Mouse (Mus musculus) heart, embryonic 16.5 days (tissue): ENCODE results near the gene Slc12a6. TPM values are rescaled to one million over a fixed set of nuclear protein-coding genes. Genes with fewer than 3 reads are reported as not detected.
A peak's percentile ranks its signal among the peaks of the same experiment; 100 is the strongest.

Experiments
- ATAC-seq: fragments of 200-750 bp; cut with Nextera tagmentation; replicated peaks from 2 replicates; pipeline ENCODE4 v1.8.0; 2017; ENCODE audit warnings: moderate number of reproducible peaks; ENCODE audit not compliant: insufficient read depth, low FRiP score; ENCODE audit errors: extremely low read depth
- H3K27ac ChIP-seq: fragments of 300-500 bp; sonication (generic); 2 replicates; pipeline ENCODE4 v1.5.1; 2014; ENCODE audit warnings: mild to moderate bottlenecking, low read length, control low read depth, moderate library complexity
- H3K27me3 ChIP-seq: fragments of 300-500 bp; sonication (generic); 2 replicates; pipeline ENCODE4 v1.6.1; 2014; ENCODE audit warnings: low read length, mixed read lengths; ENCODE audit not compliant: control insufficient read depth, insufficient read depth
- H3K36me3 ChIP-seq: fragments of 300-500 bp; sonication (generic); 2 replicates; pipeline ENCODE4 v1.6.1; 2014; ENCODE audit not compliant: control insufficient read depth, insufficient read depth
- H3K4me1 ChIP-seq: fragments of 300-500 bp; sonication (generic); 2 replicates; pipeline ENCODE4 v1.6.1; 2014; ENCODE audit warnings: low read length, mixed read lengths; ENCODE audit not compliant: control insufficient read depth, insufficient read depth
- H3K4me2 ChIP-seq: fragments of 300-500 bp; sonication (generic); 2 replicates; pipeline ENCODE4 v1.6.1; 2014; ENCODE audit warnings: low read depth, mild to moderate bottlenecking, control low read depth, low read length
- H3K4me3 ChIP-seq: fragments of 300-500 bp; sonication (generic); 2 replicates; pipeline ENCODE4 v1.5.1; 2014; ENCODE audit warnings: mild to moderate bottlenecking, control low read depth, low read length
- H3K9ac ChIP-seq: fragments of 300-500 bp; sonication (generic); 2 replicates; pipeline ENCODE4 v1.6.1; 2014; ENCODE audit warnings: low read length, control low read depth
- H3K9me3 ChIP-seq: fragments of 300-500 bp; sonication (generic); replicated peaks from 2 replicates; pipeline ENCODE4 v1.6.1; 2016; ENCODE audit warnings: low read length; ENCODE audit not compliant: control insufficient read depth
- WGBS: fragments of 180-500 bp; shearing (Covaris S2); extraction: QIAGEN DNeasy Blood & Tissue Kit; methylation state at CpG from one replicate; pipeline ENCODE4 v1.1.7; 2014; 5-methylcytosine and 5-hydroxymethylcytosine counted together
- polyA plus RNA-seq: library from polyadenylated mRNA; unstranded; fragments of >200 nt; fragmentation: Nextera tagmentation; extraction: Ambion mirVana; gene quantifications from 2 replicates; pipeline ENCODE4 v1.2.1, GENCODE M21; 2015

Slc12a6 gene
- polyA plus RNA-seq, 1 experiment from 2014 or later: 10.1 TPM

DNA sequence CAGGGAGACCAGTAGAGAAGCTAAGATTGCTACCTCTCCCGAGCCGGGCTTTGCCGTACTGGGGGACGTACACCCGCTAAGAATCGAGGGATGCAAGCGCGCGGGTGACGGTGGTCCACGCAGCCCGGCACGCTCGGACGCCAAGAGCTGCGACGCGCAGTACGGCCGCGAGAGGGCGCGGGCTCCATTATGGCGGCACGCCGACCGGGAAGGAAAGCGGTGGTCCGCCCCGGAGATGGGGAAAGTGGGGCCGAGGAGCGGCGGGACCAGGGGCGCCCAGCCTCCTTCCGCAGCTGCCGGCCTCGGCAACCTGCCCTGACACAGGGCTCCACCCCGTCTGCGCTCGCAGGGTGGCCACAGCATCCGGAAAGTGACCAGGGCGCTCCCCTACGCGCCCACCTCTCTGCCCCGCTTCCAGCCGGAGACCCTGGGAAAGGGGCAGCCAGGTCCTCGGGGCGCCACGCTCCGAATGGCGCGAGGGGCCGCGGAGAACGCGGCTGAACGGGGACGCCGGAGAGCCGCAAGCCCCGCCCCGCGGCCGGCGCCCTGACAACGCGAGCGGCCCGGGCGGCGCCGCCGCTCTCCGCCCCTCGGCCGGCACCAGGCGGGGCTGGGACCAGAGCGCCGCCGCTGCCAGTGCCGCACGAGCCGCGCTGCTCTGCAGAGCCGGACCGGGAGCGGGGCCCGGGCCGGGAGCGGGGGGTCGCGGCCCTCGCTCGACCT lies 26.3 kb upstream of the Slc12a6 start, which contains the start of gene Lpcat4:
TSS of gene Lpcat4 (plus strand) at position 257 of the 723 bp plus-strand sequence.
- peak within 1 kb of the TSS; percentile 99 for H3K4me2 ChIP-seq
- under 1% methylated on average over 92 of the region's 94 CpGs for WGBS

DNA sequence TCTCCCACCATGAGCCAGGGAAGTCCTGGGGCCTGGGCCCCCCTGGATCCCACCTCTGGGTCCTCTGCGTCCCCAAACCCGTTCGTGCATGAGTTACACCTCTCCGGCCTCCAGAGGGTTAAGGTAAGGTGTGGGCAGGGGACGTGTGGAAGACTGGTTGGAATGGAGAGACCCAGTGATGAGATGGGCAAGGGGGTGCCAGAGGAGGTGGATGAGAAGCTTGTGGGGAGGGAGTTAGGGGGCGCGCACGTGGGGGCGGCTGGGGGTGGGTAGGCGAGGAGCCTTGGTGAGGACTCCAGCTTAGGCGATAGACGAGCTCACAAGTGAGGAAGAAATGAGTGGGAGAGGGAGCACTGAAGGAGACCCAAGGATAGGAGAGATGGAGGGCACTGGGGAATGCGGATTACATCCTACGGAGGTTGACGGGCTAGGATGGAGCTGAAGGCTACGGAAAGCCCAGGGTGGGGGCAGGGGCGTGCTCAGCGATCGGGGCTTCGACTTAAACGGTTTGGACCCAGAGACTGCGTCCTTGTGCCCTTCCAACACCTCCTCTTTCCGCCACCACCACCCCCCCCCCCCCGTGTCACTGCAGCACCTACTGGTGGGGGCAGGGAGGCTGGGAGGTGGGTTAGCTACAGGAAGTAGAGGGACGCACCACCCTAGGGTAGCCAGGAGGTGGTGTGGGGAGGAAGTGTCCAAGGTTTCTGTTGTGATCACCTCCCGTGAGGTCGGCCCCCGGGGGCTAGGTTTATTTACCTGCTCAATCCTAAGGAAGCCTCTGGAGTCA lies 25.5 kb upstream of the Slc12a6 start:
- H3K4me1 ChIP-seq: peaks cover 15% of the 10 kb centered on the region
- H3K4me2 ChIP-seq: peak overlapping the region; percentile 99
- ATAC-seq: peak; percentile 34; the same call in 1 of the 2 replicates
- H3K9ac ChIP-seq: peak overlapping the region; percentile 85
- H3K27ac ChIP-seq: peak overlapping the region; percentile 84; the same call in 1 of the 2 replicates
- H3K9me3 ChIP-seq: no peaks in the 10 kb centered on the region
- H3K27me3 ChIP-seq: no peaks in the 10 kb centered on the region
- WGBS: 1% methylated on average over 23 of the region's 28 CpGs
- peak overlapping the region; percentile 85 for H3K4me3 ChIP-seq
- H3K36me3 ChIP-seq: no peaks in the 10 kb centered on the region

More for the DNA sequence above, 26.3 kb upstream of the Slc12a6 start, which contains the start of gene Lpcat4:
- H3K27me3 ChIP-seq: no peaks in the 10 kb centered on the region
- H3K9ac ChIP-seq: peak within 1 kb of the TSS; percentile 85
- peak within 1 kb of the TSS; percentile 85 for H3K4me3 ChIP-seq
- H3K27ac ChIP-seq: peak within 1 kb of the TSS; percentile 84
- no peaks in the 10 kb centered on the region for H3K9me3 ChIP-seq
- peak; percentile 89 for ATAC-seq
- H3K36me3 ChIP-seq: no peaks in the 10 kb centered on the region
- peaks cover 15% of the 10 kb centered on the region for H3K4me1 ChIP-seq

DNA sequence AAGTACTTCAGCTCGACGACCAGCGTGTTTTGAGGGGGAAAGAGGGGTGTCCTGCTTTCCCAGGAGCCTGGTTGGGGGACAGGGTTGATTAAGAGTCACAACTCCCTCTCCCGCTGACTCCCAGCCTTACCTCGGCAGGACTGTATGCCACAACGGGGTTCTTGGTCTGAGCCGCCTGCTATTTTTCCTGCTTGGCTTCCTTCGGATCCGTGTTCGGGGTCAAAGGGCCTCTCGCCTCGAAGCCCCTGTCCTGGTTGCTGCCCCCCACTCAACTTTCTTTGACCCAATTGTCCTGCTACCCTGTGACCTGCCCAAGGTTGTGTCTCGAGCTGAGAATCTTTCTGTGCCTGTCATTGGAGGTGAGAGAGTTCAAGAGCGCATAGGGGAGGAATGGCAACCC lies 23.8 kb upstream of the Slc12a6 start:
- no peak overlapping the region for H3K27ac ChIP-seq
- no peak overlapping the region for H3K4me3 ChIP-seq
- H3K36me3 ChIP-seq: 0 out of 2 replicates have a peak, but pooled peaks cover 3% of the 10 kb centered on the region
- peaks cover 15% of the 10 kb centered on the region for H3K4me1 ChIP-seq
- no peak for ATAC-seq
- H3K4me2 ChIP-seq: no peak overlapping the region
- 75% methylated on average over 14 of the region's 14 CpGs for WGBS
- no peak overlapping the region for H3K9ac ChIP-seq
- no peaks in the 10 kb centered on the region for H3K27me3 ChIP-seq
- no peaks in the 10 kb centered on the region for H3K9me3 ChIP-seq

DNA sequence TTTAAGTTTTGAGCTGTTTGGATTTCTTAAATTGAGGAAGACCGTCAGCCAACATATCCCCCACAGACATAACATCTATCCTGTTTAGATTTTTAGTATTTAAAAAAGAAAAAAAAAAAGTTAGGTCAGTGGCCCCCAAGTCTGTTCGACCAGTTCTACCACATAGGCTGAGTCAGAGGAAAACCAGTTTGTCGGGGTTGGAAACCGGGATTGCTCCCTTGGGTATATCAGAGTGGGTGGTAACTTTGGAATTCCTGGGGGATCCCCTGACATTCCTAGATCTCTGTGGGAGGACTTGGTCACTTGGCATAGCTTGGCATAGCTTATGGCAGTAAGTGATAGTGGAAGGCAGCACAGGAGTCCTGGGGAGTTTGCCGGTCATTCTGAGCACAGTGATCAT lies 20.3 kb upstream of the Slc12a6 start:
- Histone ChIP-seq H3K4me3 (no peak overlapping the region), H3K9me3 (no peaks in the 10 kb centered on the region), H3K4me2 (no peak overlapping the region), H3K4me1 (peaks cover 7% of the 10 kb centered on the region), H3K36me3 (0 out of 2 replicates have a peak, but pooled peaks cover 3% of the 10 kb centered on the region), H3K27ac (no peak overlapping the region), H3K27me3 (no peaks in the 10 kb centered on the region), H3K9ac (no peak overlapping the region)
- WGBS: 81% methylated on average over 5 of the region's 5 CpGs
- no peak for ATAC-seq

DNA sequence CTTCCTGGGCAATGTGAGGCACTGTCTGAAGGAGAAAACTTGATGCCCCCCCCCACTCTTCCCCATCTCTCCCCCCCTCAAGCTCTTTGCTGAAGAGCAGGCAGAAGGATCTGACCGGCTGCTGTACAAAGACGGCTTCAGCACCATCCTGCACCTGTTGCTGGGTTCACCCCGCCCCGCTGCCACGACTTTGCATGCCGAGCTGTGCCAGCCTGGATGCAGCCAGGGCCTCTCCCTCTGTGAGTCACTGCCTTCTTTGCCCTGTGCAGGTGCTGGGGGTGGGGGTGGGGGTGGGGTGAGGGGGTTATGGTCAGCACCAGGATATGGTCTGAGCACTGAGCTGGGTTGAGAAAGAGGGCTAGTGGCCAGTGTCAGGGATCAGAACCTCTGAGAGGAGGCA lies 19.4 kb upstream of the Slc12a6 start:
- no peak for ATAC-seq

DNA sequence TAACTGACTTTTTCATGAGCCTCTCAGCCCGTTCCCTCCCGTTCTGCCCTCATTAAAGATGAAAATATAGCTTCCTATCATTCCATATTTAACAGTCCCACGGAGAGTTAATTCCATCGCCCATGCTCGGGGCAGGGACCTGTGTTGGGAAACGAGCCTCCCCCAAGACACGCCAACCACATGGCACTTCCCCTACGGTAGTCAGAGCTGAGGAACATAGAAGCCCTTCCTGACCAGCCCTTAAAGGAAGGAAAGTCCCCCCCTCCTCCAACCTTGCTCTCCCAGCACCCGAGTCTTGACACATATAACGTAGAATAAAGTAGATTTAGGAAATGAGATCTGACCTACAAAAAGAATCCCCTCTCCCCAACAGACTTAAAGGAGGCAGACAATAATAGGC lies 18.3 kb upstream of the Slc12a6 start:
- H3K4me2 ChIP-seq: no peak overlapping the region
- H3K27me3 ChIP-seq: no peaks in the 10 kb centered on the region
- no peak overlapping the region for H3K27ac ChIP-seq
- ATAC-seq: no peak
- H3K4me1 ChIP-seq: no peaks in the 10 kb centered on the region
- no peaks in the 10 kb centered on the region for H3K9me3 ChIP-seq
- 80% methylated on average over 10 of the region's 10 CpGs for WGBS
- no peak overlapping the region for H3K4me3 ChIP-seq
- no peak overlapping the region for H3K9ac ChIP-seq
- H3K36me3 ChIP-seq: 0 out of 2 replicates have a peak, but pooled peaks cover 3% of the 10 kb centered on the region

More for the DNA sequence above, 19.4 kb upstream of the Slc12a6 start:
- H3K27me3 ChIP-seq: no peaks in the 10 kb centered on the region
- H3K4me2 ChIP-seq: no peak overlapping the region
- 93% methylated on average over 6 of the region's 6 CpGs for WGBS
- no peak overlapping the region for H3K4me3 ChIP-seq
- H3K27ac ChIP-seq: no peak overlapping the region
- 0 out of 2 replicates have a peak, but pooled peaks cover 3% of the 10 kb centered on the region for H3K36me3 ChIP-seq
- no peaks in the 10 kb centered on the region for H3K4me1 ChIP-seq
- H3K9ac ChIP-seq: no peak overlapping the region
- H3K9me3 ChIP-seq: no peaks in the 10 kb centered on the region

DNA sequence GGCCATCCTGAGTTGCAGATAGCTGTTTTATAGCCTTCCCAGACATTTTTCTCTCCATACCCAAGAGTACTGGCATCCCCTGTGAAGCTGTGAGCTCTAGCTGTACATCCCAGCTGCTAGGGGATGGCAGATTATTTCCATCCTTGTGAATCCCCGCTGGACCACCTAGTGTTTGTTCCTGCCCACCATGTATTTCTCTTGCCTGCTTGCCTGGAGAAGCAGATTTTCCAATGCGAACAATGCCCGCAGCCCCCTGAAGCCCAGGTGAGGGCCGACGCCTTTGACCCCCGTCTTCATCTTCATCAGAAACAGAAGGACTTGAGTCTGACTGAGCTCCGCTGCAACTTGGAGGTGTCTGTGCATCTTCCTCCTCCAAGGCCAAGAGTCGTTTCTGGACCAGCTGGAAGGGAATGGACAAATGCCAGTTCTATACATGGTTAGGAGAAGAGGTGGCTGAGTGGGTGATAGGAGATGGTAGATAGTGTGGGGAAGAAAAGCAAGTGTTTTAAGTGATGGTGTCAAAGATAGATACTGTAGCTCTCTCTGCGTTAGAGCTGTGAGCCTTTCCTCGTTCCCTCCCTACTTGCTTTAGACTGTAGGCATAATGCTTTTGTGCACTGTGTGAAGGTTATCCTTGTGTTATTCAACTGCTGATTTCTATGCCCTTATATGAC lies 15.7 kb upstream of the Slc12a6 start:
- no peak overlapping the region for H3K4me3 ChIP-seq
- no peaks in the 10 kb centered on the region for H3K27me3 ChIP-seq
- 79% methylated on average over 10 of the region's 10 CpGs for WGBS

DNA sequence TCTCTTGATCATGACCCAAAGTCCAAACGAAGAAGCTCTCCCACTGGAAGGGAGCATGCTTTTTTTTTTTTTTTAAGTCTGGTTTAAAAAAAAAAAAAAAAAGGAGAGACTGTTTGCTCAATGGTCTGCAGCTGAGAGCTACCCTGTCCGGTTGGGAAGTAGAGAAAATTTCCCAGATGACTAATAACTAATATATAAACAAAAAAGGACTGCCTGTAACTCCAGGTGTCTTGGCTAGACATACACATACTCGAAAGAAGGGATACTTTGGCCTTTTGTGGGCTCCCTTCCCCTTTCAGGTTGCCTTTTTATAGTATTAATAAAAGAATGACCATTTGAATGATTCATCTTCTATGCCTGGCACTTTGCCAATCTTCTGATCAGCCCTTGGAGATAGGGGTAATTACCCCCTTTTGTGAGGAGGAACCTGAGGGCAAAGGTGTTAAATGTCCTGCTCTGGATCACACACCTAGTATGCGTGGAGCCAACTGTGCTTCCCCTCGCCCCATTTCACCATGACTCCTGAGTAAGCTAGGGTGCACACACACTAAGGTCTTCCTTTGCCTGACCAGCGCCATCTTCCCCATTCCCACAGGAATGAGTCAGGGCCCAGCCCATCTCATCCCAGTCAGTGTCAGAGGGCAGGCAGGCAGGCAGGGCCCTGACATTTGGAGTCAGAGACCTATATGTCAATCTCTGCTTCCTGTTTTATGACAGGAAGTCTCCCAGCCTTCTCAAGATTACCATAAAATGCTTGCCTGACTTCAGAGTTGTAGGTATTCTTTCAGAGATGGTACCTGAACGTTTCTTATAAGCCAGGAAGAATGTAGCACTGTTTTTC lies 10.7 kb upstream of the Slc12a6 start:
- WGBS: 63% methylated on average over 7 of the region's 7 CpGs
- Histone ChIP-seq H3K4me2 (no peak overlapping the region), H3K4me3 (no peak overlapping the region)

More for the DNA sequence above, 15.7 kb upstream of the Slc12a6 start:
- Histone ChIP-seq H3K9ac (no peak overlapping the region), H3K4me2 (no peak overlapping the region), H3K4me1 (no peaks in the 10 kb centered on the region), H3K36me3 (0 out of 2 replicates have a peak, but pooled peaks cover 3% of the 10 kb centered on the region), H3K9me3 (no peaks in the 10 kb centered on the region), H3K27ac (no peak overlapping the region)
- ATAC-seq: no peak

More for the DNA sequence above, 10.7 kb upstream of the Slc12a6 start:
- Histone ChIP-seq H3K27me3 (no peaks in the 10 kb centered on the region), H3K9me3 (no peaks in the 10 kb centered on the region), H3K9ac (no peak overlapping the region), H3K27ac (no peak overlapping the region), H3K4me1 (no peaks in the 10 kb centered on the region), H3K36me3 (no peaks in the 10 kb centered on the region)
- ATAC-seq: no peak
